Mouse (Mus musculus): ENCODE data around the gene Gpr84. TPM values are rescaled to one million over a fixed set of nuclear protein-coding genes. Genes with fewer than 3 reads are reported as not detected.

Gpr84 gene
- polyA plus RNA-seq, 1 experiment: 0.62 TPM

DNA sequence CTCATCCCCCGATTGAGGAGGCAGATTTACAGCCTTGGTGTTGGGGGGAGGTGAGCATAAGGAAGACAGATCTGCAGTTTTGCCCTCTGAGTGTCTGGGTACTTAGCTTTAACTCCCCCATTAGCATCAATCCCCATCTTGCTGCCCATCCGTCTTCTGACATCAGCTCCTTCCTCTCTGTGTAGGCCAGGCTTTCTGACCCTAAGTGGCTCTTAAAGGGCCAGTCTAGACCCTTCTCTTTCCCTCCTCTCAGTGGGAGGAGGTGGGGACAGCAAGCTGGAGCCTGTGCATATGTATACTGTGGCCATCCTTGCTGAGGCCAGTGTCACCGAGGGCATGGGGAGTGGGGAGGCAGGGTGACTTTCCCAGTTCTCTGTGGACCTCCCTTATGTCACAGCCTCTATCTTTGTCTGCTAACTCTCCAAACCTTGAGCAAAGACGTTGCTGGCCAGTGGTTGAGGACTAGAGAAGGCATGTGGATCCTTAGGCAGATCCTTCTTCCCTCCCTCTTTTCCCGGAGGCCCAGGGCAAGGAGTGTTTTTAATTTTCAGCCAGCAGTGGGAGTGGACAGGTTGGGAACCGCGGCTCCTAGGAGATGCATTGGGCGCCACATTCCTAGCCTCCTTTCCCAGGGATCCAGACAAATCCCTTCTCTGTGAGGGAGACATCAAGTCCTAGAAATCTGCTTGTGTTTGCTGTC, 6.3 kb downstream of the Gpr84 start:
- peak overlapping the region; percentile 51 for H3K4me3 ChIP-seq (replicated peaks; ENCODE audit: insufficient read depth, low read depth, low read length)
- peak in 1 of 2 experiments; percentile 52 for DNase-seq
- no peaks in the 10 kb centered on the region for H3K27me3 ChIP-seq (ENCODE audit: control insufficient read depth, insufficient read depth, low read length)
- WGBS: 16% methylated on average over 8 of the region's 8 CpGs
- TF ChIP-seq CTCF (IDR thresholded peaks at IDR 0.05; ENCODE audit: borderline replicate concordance, insufficient read depth, low read depth, low read length) (no peak), POLR2A (IDR thresholded peaks at IDR 0.05; ENCODE audit: borderline replicate concordance, insufficient read depth, low read length) (no peak)
- H3K27ac ChIP-seq (ENCODE audit: insufficient read depth, low read length): peak overlapping the region; percentile 41
- peaks cover 10% of the 10 kb centered on the region for H3K4me1 ChIP-seq (ENCODE audit: control insufficient read depth, insufficient read depth, low read length)

DNA sequence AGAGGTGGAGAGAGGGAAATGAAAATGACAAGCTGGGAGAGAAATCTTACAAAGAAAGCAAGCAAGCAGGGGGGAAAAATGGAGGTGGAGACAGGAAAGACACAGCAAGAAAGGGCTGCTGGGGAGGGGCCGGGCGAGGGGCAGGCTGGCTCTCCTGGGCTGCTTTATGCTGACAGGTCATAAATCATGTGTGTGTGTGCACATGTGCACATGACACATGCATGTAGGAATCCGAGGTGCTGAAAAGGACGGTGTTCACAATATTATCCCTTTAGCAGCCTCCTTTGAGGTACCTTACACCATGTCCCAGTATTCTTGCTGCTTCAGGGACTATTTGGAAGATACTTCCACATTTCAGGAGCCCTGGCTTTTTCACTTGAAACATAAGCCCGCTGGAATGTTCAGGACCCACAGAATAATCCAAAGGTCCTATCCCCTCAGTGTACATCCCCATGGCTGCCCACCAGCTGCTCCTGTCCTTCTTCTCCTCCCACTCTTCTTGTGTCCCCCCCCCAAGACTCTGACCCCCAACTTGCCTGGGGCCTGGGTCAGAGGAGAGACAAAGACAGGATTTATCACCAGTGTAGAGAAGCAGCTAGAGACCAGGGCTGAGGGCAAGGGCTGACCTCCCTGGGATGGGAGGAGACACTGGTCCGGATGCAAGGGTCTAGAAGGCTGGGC, 7.9 kb downstream of the Gpr84 start:
- no peak for DNase-seq
- TF ChIP-seq CTCF (IDR thresholded peaks at IDR 0.05; ENCODE audit: borderline replicate concordance, insufficient read depth, low read depth, low read length): no peak
- TF ChIP-seq POLR2A (IDR thresholded peaks at IDR 0.05; ENCODE audit: borderline replicate concordance, insufficient read depth, low read length): no peak
- H3K4me3 ChIP-seq (replicated peaks; ENCODE audit: insufficient read depth, low read depth, low read length): no peak overlapping the region
- WGBS: 76% methylated on average over 6 of the region's 6 CpGs
- no peak overlapping the region for H3K27ac ChIP-seq (ENCODE audit: insufficient read depth, low read length)
- H3K27me3 ChIP-seq (ENCODE audit: control insufficient read depth, insufficient read depth, low read length): no peaks in the 10 kb centered on the region
- H3K4me1 ChIP-seq (ENCODE audit: control insufficient read depth, insufficient read depth, low read length): peaks cover 10% of the 10 kb centered on the region

DNA sequence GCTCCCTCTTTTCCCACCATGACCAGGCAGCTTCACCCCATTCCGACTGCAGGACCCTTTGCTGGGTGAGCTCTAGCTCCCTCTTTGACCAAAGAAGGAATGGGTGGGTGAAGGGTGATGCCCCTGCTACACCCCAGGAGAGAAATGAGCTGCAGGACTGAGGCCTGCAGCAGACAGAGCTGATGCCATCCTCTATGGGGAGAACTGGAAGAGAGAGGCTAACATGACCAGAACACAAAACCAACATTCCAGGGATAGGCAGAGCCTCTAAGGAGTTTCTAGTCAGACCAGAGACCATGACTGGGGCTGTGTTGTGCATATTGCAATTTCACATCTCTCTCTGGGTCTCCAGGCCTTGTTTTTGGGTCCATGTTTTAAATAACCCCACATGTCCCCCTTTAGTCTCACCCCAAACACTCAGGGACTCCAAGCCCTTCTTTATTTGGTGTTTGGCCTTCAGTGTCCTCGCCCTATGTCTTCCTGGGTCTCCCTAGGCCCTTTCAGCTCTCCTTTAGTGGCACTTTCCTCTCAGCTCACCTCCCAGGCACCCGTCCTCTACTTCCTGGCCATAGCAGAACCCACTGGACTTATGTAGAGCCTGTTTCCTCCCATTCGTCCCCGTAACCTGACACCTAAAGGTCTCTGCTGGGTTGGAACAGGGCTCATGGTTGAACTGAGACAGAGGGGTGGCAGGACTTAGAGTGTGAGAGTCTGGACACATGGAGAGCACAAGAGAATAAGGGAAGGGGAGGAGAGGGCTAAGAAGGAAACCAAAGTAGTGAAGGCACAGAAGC, 8.7 kb downstream of the Gpr84 start:
- H3K27me3 ChIP-seq (ENCODE audit: control insufficient read depth, insufficient read depth, low read length): no peaks in the 10 kb centered on the region

GRCm38 (mm10) chr15:103301046-103301445, 9.4 kb downstream of the Gpr84 start:
- no peak for TF ChIP-seq POLR2A (IDR thresholded peaks at IDR 0.05; ENCODE audit: borderline replicate concordance, insufficient read depth, low read length)
- TF ChIP-seq CTCF (IDR thresholded peaks at IDR 0.05; ENCODE audit: borderline replicate concordance, insufficient read depth, low read depth, low read length): no peak
- H3K27ac ChIP-seq (ENCODE audit: insufficient read depth, low read length): no peak overlapping the region
- no peaks in the 10 kb centered on the region for H3K27me3 ChIP-seq (ENCODE audit: control insufficient read depth, insufficient read depth, low read length)
- WGBS: 64% methylated on average over 2 of the region's 2 CpGs
- peaks cover 10% of the 10 kb centered on the region for H3K4me1 ChIP-seq (ENCODE audit: control insufficient read depth, insufficient read depth, low read length)
- no peak overlapping the region for H3K4me3 ChIP-seq (replicated peaks; ENCODE audit: insufficient read depth, low read depth, low read length)
- no peak for DNase-seq

More for the DNA sequence above, 8.7 kb downstream of the Gpr84 start:
- 69% methylated on average over 5 of the region's 5 CpGs for WGBS
- Histone ChIP-seq H3K4me1 (ENCODE audit: control insufficient read depth, insufficient read depth, low read length) (peaks cover 10% of the 10 kb centered on the region), H3K4me3 (replicated peaks; ENCODE audit: insufficient read depth, low read depth, low read length) (no peak overlapping the region), H3K27ac (ENCODE audit: insufficient read depth, low read length) (no peak overlapping the region)
- no peak for DNase-seq
- TF ChIP-seq POLR2A (IDR thresholded peaks at IDR 0.05; ENCODE audit: borderline replicate concordance, insufficient read depth, low read length): no peak
- TF ChIP-seq CTCF (IDR thresholded peaks at IDR 0.05; ENCODE audit: borderline replicate concordance, insufficient read depth, low read depth, low read length): no peak

- Histone ChIP-seq H3K27me3 (ENCODE audit: control insufficient read depth, insufficient read depth, low read length) (no peaks in the 10 kb centered on the region), H3K4me3 (replicated peaks; ENCODE audit: insufficient read depth, low read depth, low read length) (peak overlapping the region; percentile 77), H3K27ac (ENCODE audit: insufficient read depth, low read length) (peak overlapping the region; percentile 77), H3K4me1 (ENCODE audit: control insufficient read depth, insufficient read depth, low read length) (peaks cover 10% of the 10 kb centered on the region)
- DNase-seq: peak in 1 of 2 experiments; percentile 21
- WGBS: 23% methylated on average over 2 of the region's 2 CpGs
- TF ChIP-seq POLR2A (IDR thresholded peaks at IDR 0.05; ENCODE audit: borderline replicate concordance, insufficient read depth, low read length) (no peak), CTCF (IDR thresholded peaks at IDR 0.05; ENCODE audit: borderline replicate concordance, insufficient read depth, low read depth, low read length) (no peak)
Observed at GRCm38 (mm10) chr15:103300560-103300959, 9.9 kb downstream of the Gpr84 start.

DNA sequence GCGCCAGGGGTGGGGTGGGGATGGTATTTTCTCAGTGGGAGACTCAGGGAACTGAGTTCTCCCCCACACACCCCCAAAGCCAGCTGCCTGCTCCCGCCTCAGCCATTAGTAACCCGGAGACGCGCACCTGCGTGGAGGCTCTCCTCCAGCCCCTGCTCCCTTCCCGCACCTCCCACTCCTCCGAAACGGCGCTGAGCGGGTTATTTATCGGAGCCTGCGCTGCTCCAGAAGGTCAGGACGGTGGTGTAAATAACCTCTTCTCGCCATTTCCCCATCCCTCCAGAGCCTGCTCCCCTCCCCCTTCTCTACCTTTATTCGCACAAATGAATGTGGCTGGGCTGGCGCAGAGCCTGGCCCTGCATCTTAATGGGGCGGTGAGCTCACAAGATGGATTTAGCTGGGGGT, 10.3 kb downstream of the Gpr84 start:
- H3K4me3 ChIP-seq (replicated peaks; ENCODE audit: insufficient read depth, low read depth, low read length): peak overlapping the region; percentile 77
- DNase-seq: peak; percentile 40 to 60
- 10% methylated on average over 18 of the region's 18 CpGs for WGBS
- peak overlapping the region; percentile 77 for H3K27ac ChIP-seq (ENCODE audit: insufficient read depth, low read length)
- TF ChIP-seq CTCF (IDR thresholded peaks at IDR 0.05; ENCODE audit: borderline replicate concordance, insufficient read depth, low read depth, low read length): no peak
- TF ChIP-seq POLR2A (IDR thresholded peaks at IDR 0.05; ENCODE audit: borderline replicate concordance, insufficient read depth, low read length): 0 out of 2 replicates have a peak, but pooled peaks have one; percentile 8
- H3K4me1 ChIP-seq (ENCODE audit: control insufficient read depth, insufficient read depth, low read length): peaks cover 10% of the 10 kb centered on the region
- H3K27me3 ChIP-seq (ENCODE audit: control insufficient read depth, insufficient read depth, low read length): no peaks in the 10 kb centered on the region

GRCm38 (mm10) chr15:103299644-103300043, 10.8 kb downstream of the Gpr84 start:
- H3K27me3 ChIP-seq (ENCODE audit: control insufficient read depth, insufficient read depth, low read length): no peaks in the 10 kb centered on the region
- H3K4me1 ChIP-seq (ENCODE audit: control insufficient read depth, insufficient read depth, low read length): peaks cover 10% of the 10 kb centered on the region
- H3K27ac ChIP-seq (ENCODE audit: insufficient read depth, low read length): peak overlapping the region; percentile 77
- 27% methylated on average over 8 of the region's 8 CpGs for WGBS
- no peak for DNase-seq
- TF ChIP-seq CTCF (IDR thresholded peaks at IDR 0.05; ENCODE audit: borderline replicate concordance, insufficient read depth, low read depth, low read length): no peak
- TF ChIP-seq POLR2A (IDR thresholded peaks at IDR 0.05; ENCODE audit: borderline replicate concordance, insufficient read depth, low read length): no peak
- H3K4me3 ChIP-seq (replicated peaks; ENCODE audit: insufficient read depth, low read depth, low read length): peak overlapping the region; percentile 77

All from cerebellum, adult 2 months (tissue).